Mouse (Mus musculus): ENCODE measurements around the gene Pgm5.

DNA sequence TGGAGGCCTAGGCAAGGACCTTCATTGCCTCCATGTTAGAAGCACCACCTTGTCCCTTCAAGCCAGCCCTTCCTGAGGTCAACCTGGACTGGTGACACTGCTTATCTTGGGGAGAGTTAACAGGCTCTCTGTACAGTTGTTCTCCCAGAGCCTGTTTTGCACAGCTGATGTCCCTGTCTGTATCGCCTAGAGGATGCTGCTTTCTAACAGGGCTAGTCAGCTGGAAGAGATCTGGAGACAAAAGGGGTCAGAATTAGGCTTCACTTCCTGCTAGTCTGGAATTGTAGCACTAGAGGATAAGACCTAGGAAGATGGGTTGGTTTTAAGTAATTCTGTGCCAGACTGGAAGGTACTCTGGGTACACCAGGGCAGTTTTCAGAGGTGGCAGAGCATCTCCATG lies 163.7 kb downstream of the Pgm5 start:
- TF ChIP-seq GATA1 (IDR thresholded peaks at IDR 0.05; ENCODE audit: low read depth, low read length) (no peak), POLR2A (IDR thresholded peaks at IDR 0.05; ENCODE audit: control insufficient read depth in 1 of 2, insufficient read depth in 1 of 2, low read depth in 1 of 2, low read length in 2 of 2, poor library complexity in 1 of 2) (no peak), CTCF (IDR thresholded peaks at IDR 0.05 in 2 of 3, conservative IDR thresholded peaks at IDR 0.05 in 1 of 3; ENCODE audit: control insufficient read depth in 1 of 3, insufficient read depth in 1 of 3, low read depth in 2 of 3, low read length in 3 of 3, poor library complexity in 1 of 3, severe bottlenecking in 1 of 3) (no peak), MEF2A (IDR thresholded peaks at IDR 0.05; ENCODE audit: extremely low read depth, insufficient replicate concordance, low read depth, low read length, poor library complexity, severe bottlenecking) (no peak), EP300 (IDR thresholded peaks at IDR 0.05; ENCODE audit: low read depth in 1 of 2, low read length in 2 of 2) (no peak), RCOR1 (IDR thresholded peaks at IDR 0.05; ENCODE audit: low read depth, low read length) (no peak), UBTF (IDR thresholded peaks at IDR 0.05; ENCODE audit: borderline replicate concordance, insufficient read depth, low read depth, low read length) (no peak), KAT2A (conservative IDR thresholded peaks at IDR 0.05; ENCODE audit: low read depth, low read length) (no peak), SMC3 (IDR thresholded peaks at IDR 0.05; ENCODE audit: low read depth, low read length) (no peak), ZC3H11A (IDR thresholded peaks at IDR 0.05; ENCODE audit: low read depth, low read length) (no peak), USF1 (IDR thresholded peaks at IDR 0.05; ENCODE audit: low read depth, low read length) (no peak)

All from MEL (cell line).